Mouse (Mus musculus) embryonic facial prominence, embryonic 14.5 days (tissue): ENCODE data around the gene Utrn. TPM values are rescaled to one million over a fixed set of nuclear protein-coding genes. Genes with fewer than 3 reads are reported as not detected.

Experiments used
- ATAC-seq: fragments of 200-750 bp; cut with Nextera tagmentation; 2 replicates; pipeline ENCODE4 v1.8.0; 2017; ENCODE audit warnings: low read depth, moderate number of reproducible peaks, moderate TSS enrichment
- DNase-seq: peaks from one replicate; pipeline ENCODE4 v3.0.0-alpha.2; 2015; ENCODE audit warnings: low spot score
- H3K27ac ChIP-seq: fragments of 300-500 bp; sonication (generic); replicated peaks from 2 replicates; pipeline ENCODE4 v1.5.1; 2014; ENCODE audit warnings: low read depth, mild to moderate bottlenecking, low read length, moderate library complexity
- H3K27me3 ChIP-seq: fragments of 300-500 bp; sonication (generic); replicated peaks from 2 replicates; pipeline ENCODE4 v1.6.1; 2014; ENCODE audit warnings: low read length; ENCODE audit not compliant: control insufficient read depth, insufficient read depth
- H3K36me3 ChIP-seq: fragments of 300-500 bp; sonication (generic); 2 replicates; pipeline ENCODE4 v1.6.1; 2014; ENCODE audit warnings: low read length, mixed read lengths; ENCODE audit not compliant: control insufficient read depth, insufficient read depth
- H3K4me1 ChIP-seq: fragments of 300-500 bp; sonication (generic); 2 replicates; pipeline ENCODE4 v1.6.1; 2014; ENCODE audit warnings: antibody characterized with exemption, low read length; ENCODE audit not compliant: control insufficient read depth, insufficient read depth
- H3K4me2 ChIP-seq: fragments of 300-500 bp; sonication (generic); 2 replicates; pipeline ENCODE4 v1.6.1; 2014; ENCODE audit warnings: low read depth, mild to moderate bottlenecking, low read length, moderate library complexity, mixed read lengths
- H3K4me3 ChIP-seq: fragments of 300-500 bp; sonication (generic); 2 replicates; pipeline ENCODE4 v1.5.1; 2014; ENCODE audit warnings: low read depth, mild to moderate bottlenecking, low read length
- H3K9ac ChIP-seq: fragments of 300-500 bp; sonication (generic); 2 replicates; pipeline ENCODE4 v1.6.1; 2014; ENCODE audit warnings: low read depth, mild to moderate bottlenecking, low read length, moderate library complexity, mixed read lengths
- H3K9me3 ChIP-seq: fragments of 300-500 bp; sonication (generic); 2 replicates; pipeline ENCODE4 v1.6.1; 2016; ENCODE audit warnings: low read length; ENCODE audit not compliant: control insufficient read depth
- WGBS: fragments of 180-500 bp; shearing (Covaris S2); extraction: QIAGEN DNeasy Blood & Tissue Kit; methylation state at CpG from one replicate; pipeline ENCODE4 v1.1.7; 2014; 5-methylcytosine and 5-hydroxymethylcytosine counted together
- polyA plus RNA-seq: library from polyadenylated mRNA; unstranded; fragments of >200 nt; fragmentation: Nextera tagmentation; extraction: Ambion mirVana; gene quantifications from 2 replicates; pipeline ENCODE4 v1.2.1, GENCODE M21; 2014

The Utrn gene
- polyA plus RNA-seq, 1 experiment from 2014 or later, result 73.3 TPM

DNA sequence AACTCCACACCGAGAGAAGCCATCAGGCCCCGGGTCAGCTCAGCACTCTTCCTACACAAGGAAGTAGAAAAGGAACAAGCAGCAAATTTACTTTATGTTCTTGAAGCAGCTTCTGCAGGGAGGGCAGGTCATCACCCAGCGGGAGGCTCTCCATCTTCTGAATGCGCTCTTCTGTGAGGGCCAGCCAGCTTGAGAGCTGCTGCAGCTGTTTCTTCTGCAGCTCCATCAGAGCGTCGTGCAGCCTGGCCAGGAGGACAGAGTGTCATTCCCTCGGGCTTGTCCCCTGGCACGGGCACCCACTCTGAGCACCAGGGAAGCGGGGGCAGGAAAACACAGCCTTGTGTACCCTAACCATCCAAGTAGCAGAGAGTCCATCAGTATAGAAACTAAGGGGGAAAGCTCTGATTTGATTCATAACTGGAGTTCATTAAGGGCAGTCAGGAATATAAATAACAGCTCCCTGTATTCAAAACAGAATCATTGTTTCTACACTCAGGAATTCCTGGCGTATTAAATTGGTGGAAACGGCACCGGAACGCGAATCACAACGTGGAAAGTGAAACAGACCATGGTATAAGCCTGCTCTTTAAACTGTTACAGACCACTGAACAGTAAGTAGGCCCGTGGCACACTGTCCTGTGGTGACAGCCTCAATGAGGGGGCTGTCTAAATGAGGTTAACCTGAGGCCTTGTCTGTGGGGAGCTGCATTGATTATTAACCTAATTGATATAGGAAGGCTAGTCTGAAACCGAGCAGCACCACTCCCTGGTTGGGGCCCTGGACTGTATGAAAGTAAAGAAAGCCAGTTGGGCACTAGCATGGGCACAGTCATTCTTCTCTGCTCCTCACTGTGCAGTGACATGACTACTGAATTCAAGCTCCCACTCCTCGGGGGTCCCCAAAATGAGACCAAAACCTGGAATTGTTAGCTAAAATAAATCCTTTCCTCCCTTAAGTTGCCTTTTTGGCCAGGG lies 132.0 kb downstream of the Utrn start:
- peak overlapping the region; percentile 33; the same call in 1 of the 2 replicates for H3K27ac ChIP-seq
- peak; percentile 33; the same call in 1 of the 2 replicates for ATAC-seq
- peak; percentile 29 for DNase-seq
- H3K9me3 ChIP-seq, result peaks cover 5% of the 10 kb centered on the region; the same call in 1 of the 2 replicates
- H3K4me1 ChIP-seq, result peaks cover 7% of the 10 kb centered on the region; the same call in 1 of the 2 replicates
- H3K4me3 ChIP-seq, result no peak overlapping the region
- peaks cover 45% of the 10 kb centered on the region for H3K36me3 ChIP-seq
- 57% methylated on average over 18 of the region's 18 CpGs for WGBS
- H3K4me2 ChIP-seq, result no peak overlapping the region
- H3K27me3 ChIP-seq, result no peaks in the 10 kb centered on the region
- no peak overlapping the region for H3K9ac ChIP-seq

DNA sequence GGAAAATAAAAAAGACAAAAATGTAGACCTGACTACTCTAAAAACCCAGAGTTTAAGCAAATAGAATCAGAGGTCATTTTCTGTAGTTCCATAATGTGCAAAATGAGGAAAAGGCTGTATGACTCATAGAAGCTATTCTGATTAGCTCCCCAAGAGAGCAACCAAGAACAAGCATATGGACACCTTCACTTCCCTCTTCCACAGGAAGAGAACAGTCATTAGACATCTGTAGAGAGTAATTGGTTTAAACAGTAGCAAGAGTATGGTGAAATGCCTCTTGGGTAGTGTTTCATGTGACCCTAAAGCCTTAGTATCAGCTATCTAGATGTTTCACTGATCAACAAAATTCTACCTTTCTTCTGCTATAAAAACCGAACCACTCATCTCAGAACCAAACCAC lies 133.5 kb downstream of the Utrn start:
- Histone ChIP-seq H3K4me3 (no peak overlapping the region), H3K36me3 (peaks cover 45% of the 10 kb centered on the region), H3K9ac (no peak overlapping the region), H3K27me3 (no peaks in the 10 kb centered on the region), H3K4me2 (no peak overlapping the region), H3K27ac (no peak overlapping the region), H3K4me1 (peaks cover 7% of the 10 kb centered on the region; the same call in 1 of the 2 replicates), H3K9me3 (peaks cover 5% of the 10 kb centered on the region; the same call in 1 of the 2 replicates)
- DNase-seq (no peak), ATAC-seq (no peak)
- WGBS, result 93% methylated on average over 1 of the region's 1 CpGs

DNA sequence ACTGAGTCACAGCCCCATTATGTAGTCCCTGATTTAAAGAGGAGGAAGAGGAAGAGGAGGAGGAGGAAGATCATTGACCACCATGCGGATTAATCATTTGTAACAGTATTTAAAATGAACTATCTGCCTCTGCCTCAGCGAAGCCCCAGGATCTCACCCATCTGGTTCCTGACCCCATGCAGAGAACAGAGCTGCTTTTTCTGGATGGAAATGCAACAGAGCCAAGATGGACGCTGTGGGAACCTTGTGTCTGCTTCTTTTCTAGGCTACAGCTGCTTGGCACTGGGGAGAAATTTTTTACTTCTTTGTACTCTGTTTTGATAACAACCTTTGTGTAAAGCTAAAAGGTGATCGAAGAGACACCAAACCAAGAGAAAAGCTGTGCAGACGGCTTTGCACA lies 137.7 kb downstream of the Utrn start:
- Histone ChIP-seq H3K36me3 (peaks cover 60% of the 10 kb centered on the region), H3K4me1 (no peaks in the 10 kb centered on the region), H3K9me3 (peaks cover 5% of the 10 kb centered on the region; the same call in 1 of the 2 replicates), H3K4me3 (no peak overlapping the region), H3K27me3 (no peaks in the 10 kb centered on the region), H3K4me2 (no peak overlapping the region), H3K9ac (no peak overlapping the region), H3K27ac (no peak overlapping the region)
- DNase-seq (no peak), ATAC-seq (no peak)
- WGBS, result 60% methylated on average over 5 of the region's 5 CpGs

DNA sequence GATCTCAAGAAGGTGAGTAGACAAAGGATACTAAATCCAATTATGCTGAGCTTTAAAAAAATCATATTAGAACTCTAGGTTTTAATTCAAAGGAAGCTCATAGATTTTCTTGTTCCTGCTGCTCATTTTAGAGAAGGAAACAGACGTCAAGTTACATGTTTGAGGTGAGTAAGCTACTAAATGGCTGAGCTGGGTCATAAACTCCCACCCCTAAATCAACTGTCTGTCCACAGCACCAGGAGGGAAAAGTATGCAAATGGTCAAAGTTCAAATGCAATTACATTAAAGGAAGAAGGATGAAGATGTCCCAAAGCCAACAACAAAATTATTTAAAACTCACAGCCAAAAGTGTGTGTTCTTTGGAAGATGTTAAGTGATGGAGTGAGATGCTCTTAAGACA lies 139.5 kb downstream of the Utrn start:
- Histone ChIP-seq H3K4me1 (no peaks in the 10 kb centered on the region), H3K9me3 (0 out of 2 replicates have a peak, but pooled peaks cover under 1% of the 10 kb centered on the region), H3K27ac (no peak overlapping the region), H3K9ac (no peak overlapping the region), H3K4me3 (no peak overlapping the region), H3K4me2 (no peak overlapping the region), H3K27me3 (no peaks in the 10 kb centered on the region), H3K36me3 (peaks cover 56% of the 10 kb centered on the region)
- ATAC-seq, result no peak
- WGBS, result 53% methylated on average over 1 of the region's 1 CpGs
- DNase-seq, result no peak

DNA sequence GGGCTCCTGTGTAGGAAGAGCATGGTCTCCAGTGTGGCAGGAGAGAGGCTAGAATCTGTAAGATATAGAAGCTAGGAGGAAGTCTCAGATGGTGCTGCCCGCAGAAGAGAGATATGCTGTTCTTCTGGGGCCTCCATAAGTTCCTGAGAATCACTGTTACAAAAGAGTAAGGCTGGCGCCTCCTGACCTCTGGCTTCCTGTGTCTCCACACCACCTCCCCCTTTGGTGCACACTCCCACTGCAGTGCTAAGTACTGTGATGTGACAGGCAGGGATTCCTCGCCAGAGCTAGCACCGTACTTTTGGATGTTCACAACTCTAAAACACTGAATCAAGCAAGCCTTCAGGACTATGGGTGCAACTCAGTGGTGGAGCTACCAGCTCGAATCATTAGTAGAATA lies 140.1 kb downstream of the Utrn start:
- DNase-seq (no peak), ATAC-seq (no peak)
- H3K9me3 ChIP-seq, result no peaks in the 10 kb centered on the region
- 86% methylated on average over 5 of the region's 5 CpGs for WGBS
- H3K27ac ChIP-seq, result no peak overlapping the region
- no peak overlapping the region for H3K4me3 ChIP-seq
- no peak overlapping the region for H3K9ac ChIP-seq
- H3K27me3 ChIP-seq, result no peaks in the 10 kb centered on the region
- peaks cover 50% of the 10 kb centered on the region for H3K36me3 ChIP-seq
- no peak overlapping the region for H3K4me2 ChIP-seq
- H3K4me1 ChIP-seq, result no peaks in the 10 kb centered on the region

DNA sequence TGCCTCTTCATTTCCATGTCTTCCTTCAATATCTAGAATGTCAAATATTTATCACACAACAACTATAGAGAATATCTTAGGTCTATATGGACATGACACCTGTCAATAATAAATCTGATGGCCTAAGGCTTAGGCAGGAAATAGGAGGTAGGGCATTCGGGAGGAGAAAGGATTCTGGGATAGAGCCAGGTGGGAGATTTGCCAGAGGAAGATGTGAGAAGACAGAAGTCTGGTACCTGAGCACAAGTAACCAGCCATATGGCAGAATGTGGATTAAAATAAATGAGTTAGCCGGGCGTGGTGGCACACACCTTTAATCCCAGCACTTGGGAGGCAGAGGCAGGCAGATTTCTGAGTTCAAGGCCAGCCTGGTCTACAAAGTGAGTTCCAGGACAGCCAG lies 141.3 kb downstream of the Utrn start:
- H3K36me3 ChIP-seq, result peaks cover 42% of the 10 kb centered on the region
- WGBS, result 92% methylated on average over 3 of the region's 3 CpGs
- no peak overlapping the region for H3K27ac ChIP-seq
- ATAC-seq, result no peak
- H3K4me3 ChIP-seq, result no peak overlapping the region
- H3K4me1 ChIP-seq, result no peaks in the 10 kb centered on the region
- H3K9me3 ChIP-seq, result no peaks in the 10 kb centered on the region
- H3K27me3 ChIP-seq, result no peaks in the 10 kb centered on the region
- no peak overlapping the region for H3K4me2 ChIP-seq
- DNase-seq, result no peak
- H3K9ac ChIP-seq, result no peak overlapping the region

DNA sequence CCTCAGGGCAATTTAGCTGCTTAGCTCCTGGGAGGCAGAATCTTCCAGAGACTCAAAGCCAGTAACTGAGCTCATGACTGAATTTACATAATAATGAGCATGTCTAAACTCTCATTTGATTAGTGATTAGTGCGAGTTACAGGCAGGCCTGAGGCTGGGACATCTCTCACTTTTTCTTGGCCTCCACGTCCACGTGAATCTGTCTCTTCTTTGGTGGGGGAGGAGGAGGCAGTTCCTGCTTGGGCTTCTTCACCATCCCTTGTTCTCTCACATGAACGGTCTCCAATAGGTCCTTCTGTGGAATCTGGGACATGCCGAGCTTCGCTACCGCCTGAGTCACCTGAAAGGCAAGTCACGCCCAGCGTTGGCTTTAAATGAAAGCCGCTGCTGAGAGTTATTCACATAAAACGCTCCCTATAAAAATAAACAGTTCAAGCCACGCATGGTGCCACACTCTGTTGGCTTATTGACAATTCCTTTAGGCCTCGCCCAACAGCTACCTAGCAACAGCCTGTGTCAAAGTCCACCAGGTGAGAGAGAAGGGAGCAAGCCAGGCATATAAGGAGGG lies 143.0 kb downstream of the Utrn start:
- Histone ChIP-seq H3K9ac (no peak overlapping the region), H3K27ac (no peak overlapping the region), H3K4me2 (no peak overlapping the region), H3K4me1 (no peaks in the 10 kb centered on the region), H3K9me3 (no peaks in the 10 kb centered on the region), H3K4me3 (no peak overlapping the region), H3K36me3 (peaks cover 42% of the 10 kb centered on the region), H3K27me3 (no peaks in the 10 kb centered on the region)
- DNase-seq, result peak; percentile 53
- ATAC-seq, result no peak; the same call in 1 of the 2 replicates
- WGBS, result 67% methylated on average over 13 of the region's 13 CpGs

DNA sequence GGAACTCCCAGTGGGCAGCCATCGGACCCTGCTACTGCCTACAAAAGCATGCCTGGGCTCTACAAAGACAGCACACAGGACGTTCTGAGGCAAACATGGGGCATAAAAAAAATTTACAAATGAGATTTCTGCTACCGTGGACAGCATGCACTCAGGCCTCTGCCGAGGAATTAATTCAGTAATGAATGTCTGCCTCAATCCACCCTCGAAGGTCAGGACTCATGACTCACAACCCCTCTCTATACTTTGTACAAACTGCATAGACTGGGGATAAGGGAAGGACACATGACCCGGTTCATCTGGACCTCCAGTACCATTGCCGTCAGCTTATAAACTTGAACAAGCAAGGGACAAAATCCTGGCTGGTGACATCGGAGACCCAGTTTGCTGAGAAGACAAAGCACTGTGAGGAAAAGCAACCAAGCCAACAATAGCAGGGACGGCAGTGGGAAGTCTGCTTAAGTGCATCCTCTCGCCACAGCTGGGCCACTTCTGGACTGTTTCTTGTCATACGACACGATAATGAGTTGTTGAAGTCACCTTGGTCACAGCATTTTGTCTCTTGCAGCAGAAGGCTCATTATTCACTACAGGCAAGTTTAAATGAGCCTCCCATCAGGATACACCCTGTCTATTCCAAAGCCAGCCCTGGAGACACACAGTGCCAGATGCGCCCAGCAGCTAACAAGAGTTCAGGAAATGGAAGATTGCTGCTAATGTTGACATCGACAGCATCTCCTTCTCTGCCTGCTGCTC lies 144.7 kb downstream of the Utrn start:
- no peak overlapping the region for H3K4me2 ChIP-seq
- ATAC-seq (peak; percentile 80), DNase-seq (no peak)
- H3K4me1 ChIP-seq, result no peaks in the 10 kb centered on the region
- H3K27ac ChIP-seq, result no peak overlapping the region
- no peaks in the 10 kb centered on the region for H3K9me3 ChIP-seq
- WGBS, result 75% methylated on average over 14 of the region's 14 CpGs
- no peak overlapping the region for H3K9ac ChIP-seq
- H3K36me3 ChIP-seq, result peaks cover 42% of the 10 kb centered on the region
- no peak overlapping the region for H3K4me3 ChIP-seq
- H3K27me3 ChIP-seq, result no peaks in the 10 kb centered on the region
